Mouse (Mus musculus): ENCODE results near the gene Iqschfp.

DNA sequence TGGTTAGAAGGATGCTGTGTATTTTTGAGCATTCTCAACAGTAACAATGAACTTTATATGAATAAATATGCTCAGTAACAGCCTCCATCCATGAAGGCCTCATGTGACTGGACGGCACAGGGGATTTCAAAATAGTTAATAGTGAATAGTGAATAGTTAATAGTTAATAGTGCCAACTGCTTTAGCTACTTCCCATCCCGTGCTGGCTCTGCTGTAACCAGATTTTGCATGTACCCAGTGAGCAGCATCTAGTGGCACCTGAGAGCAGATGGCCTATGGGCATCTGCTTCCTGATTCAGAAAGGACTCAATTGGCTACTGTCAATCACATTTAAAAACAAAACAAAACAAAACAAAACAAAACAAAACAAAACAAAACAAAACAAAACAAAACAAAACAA is 501.5 kb downstream of the Iqschfp start:
- TF ChIP-seq CTCF (IDR thresholded peaks at IDR 0.05; ENCODE audit: control insufficient read depth, insufficient read depth, insufficient replicate concordance, low read depth, low read length) (no peak), POLR2A (IDR thresholded peaks at IDR 0.05; ENCODE audit: control insufficient read depth, low read depth, low read length) (no peak)
